Mouse (Mus musculus) forebrain, embryonic 12.5 days (tissue): Measurements from ENCODE around the gene Tex45. TPM values are rescaled to one million over a fixed set of nuclear protein-coding genes. Genes with fewer than 3 reads are reported as not detected.

Source experiments
- ATAC-seq: fragments of 200-750 bp; cut with Nextera tagmentation; 2 replicates; pipeline ENCODE4 v1.8.0; 2017; ENCODE audit warnings: moderate TSS enrichment; ENCODE audit not compliant: low FRiP score
- H3K27ac ChIP-seq: fragments of 300-500 bp; sonication (generic); 2 replicates; pipeline ENCODE4 v1.5.1; 2016; ENCODE audit warnings: mild to moderate bottlenecking
- H3K27me3 ChIP-seq: fragments of 300-500 bp; sonication (generic); 2 replicates; pipeline ENCODE4 v1.6.1; 2016; ENCODE audit warnings: mild to moderate bottlenecking
- H3K36me3 ChIP-seq: fragments of 300-500 bp; sonication (generic); replicated peaks from 2 replicates; pipeline ENCODE4 v1.6.1; 2016; ENCODE audit warnings: mild to moderate bottlenecking
- H3K4me1 ChIP-seq: fragments of 300-500 bp; sonication (generic); 2 replicates; pipeline ENCODE4 v1.6.1; 2016
- H3K4me2 ChIP-seq: fragments of 300-500 bp; sonication (generic); 2 replicates; pipeline ENCODE4 v1.6.1; 2016; ENCODE audit warnings: mild to moderate bottlenecking, moderate library complexity
- H3K4me3 ChIP-seq: fragments of 300-500 bp; sonication (generic); replicated peaks from 2 replicates; pipeline ENCODE4 v1.5.1; 2016; ENCODE audit warnings: mild to moderate bottlenecking
- H3K9ac ChIP-seq: fragments of 300-500 bp; sonication (generic); 2 replicates; pipeline ENCODE4 v1.6.1; 2016; ENCODE audit warnings: mild to moderate bottlenecking
- H3K9me3 ChIP-seq: fragments of 300-500 bp; sonication (generic); 2 replicates; pipeline ENCODE4 v1.6.1; 2016
- WGBS: fragments of 180-500 bp; shearing (Covaris S2); methylation state at CpG from one replicate; pipeline ENCODE4 v1.1.7; 2016; 5-methylcytosine and 5-hydroxymethylcytosine counted together
- polyA plus RNA-seq: library from polyadenylated mRNA; unstranded; fragments of >200 nt; fragmentation: Nextera tagmentation; extraction: Ambion mirVana; gene quantifications from 2 replicates; pipeline ENCODE4 v1.2.1, GENCODE M21; 2016

The Tex45 gene
- polyA plus RNA-seq, 1 experiment from 2014 or later, result not detected

GRCm38 (mm10) chr8:3493845-3494208 is 23.2 kb downstream of the Tex45 start:
- Histone ChIP-seq H3K36me3 (peaks cover 35% of the 10 kb centered on the region), H3K9me3 (peaks cover 11% of the 10 kb centered on the region; the same call in 1 of the 2 replicates), H3K4me1 (peaks cover 18% of the 10 kb centered on the region), H3K4me3 (peak overlapping the region; percentile 87), H3K9ac (peak overlapping the region; percentile 93), H3K4me2 (peak overlapping the region; percentile 64), H3K27me3 (no peaks in the 10 kb centered on the region), H3K27ac (peak overlapping the region; percentile 82)
- 43% methylated on average over 6 of the region's 6 CpGs for WGBS
- ATAC-seq, result peak; percentile 9; the same call in 1 of the 2 replicates

DNA sequence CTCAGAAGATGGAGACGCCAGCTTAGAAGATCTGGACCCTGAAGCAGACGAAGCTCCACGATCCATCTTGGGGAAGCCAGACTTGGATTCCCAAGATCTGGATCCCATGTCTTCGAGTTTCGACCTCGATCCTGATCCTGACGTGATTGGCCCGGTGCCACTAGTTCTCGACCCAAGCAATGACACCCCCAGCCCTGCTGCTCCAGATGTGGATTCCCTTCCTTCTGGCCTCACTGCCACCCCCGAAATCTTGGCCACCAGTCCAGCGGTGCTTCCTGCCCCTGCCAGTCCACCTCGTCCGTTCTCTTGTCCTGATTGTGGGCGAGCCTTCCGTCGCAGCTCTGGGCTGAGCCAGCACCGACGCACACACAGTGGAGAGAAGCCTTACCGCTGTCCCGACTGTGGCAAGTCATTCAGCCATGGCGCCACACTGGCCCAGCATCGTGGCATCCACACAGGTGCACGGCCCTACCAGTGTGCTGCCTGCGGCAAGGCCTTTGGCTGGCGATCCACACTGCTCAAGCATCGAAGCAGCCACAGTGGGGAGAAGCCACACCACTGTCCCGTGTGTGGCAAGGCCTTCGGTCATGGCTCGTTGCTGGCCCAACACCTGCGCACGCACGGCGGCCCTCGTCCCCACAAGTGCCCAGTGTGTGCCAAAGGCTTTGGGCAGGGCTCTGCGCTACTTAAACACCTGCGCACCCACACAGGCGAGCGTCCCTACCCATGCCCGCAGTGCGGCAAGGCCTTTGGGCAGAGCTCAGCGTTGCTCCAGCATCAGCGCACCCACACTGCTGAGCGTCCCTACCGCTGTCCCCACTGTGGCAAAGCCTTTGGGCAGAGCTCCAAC is 25.1 kb downstream of the Tex45 start:
- 96% methylated on average over 44 of the region's 44 CpGs for WGBS

DNA sequence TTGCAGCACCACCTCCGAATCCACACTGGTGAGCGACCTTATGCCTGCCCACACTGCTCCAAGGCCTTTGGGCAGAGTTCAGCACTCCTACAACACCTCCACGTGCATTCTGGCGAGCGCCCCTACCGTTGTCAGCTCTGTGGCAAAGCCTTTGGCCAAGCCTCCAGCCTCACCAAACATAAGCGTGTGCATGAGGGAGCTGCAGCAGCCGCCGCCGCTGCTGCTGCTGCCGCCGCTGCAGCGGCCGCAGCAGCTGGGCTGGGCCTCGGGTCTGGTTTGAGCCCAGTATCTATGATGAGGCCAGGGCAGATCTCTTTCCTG is 25.7 kb downstream of the Tex45 start:
- H3K4me3 ChIP-seq, result no peak overlapping the region
- H3K4me2 ChIP-seq, result no peak overlapping the region
- no peak for ATAC-seq
- peaks cover 34% of the 10 kb centered on the region for H3K4me1 ChIP-seq
- H3K36me3 ChIP-seq, result peaks cover 35% of the 10 kb centered on the region
- H3K27me3 ChIP-seq, result no peaks in the 10 kb centered on the region
- 92% methylated on average over 15 of the region's 15 CpGs for WGBS
- H3K27ac ChIP-seq, result no peak overlapping the region
- H3K9me3 ChIP-seq, result peaks cover 11% of the 10 kb centered on the region; the same call in 1 of the 2 replicates
- H3K9ac ChIP-seq, result no peak overlapping the region

More for the DNA sequence above, 25.1 kb downstream of the Tex45 start:
- no peak for ATAC-seq
- peaks cover 35% of the 10 kb centered on the region for H3K36me3 ChIP-seq
- no peaks in the 10 kb centered on the region for H3K27me3 ChIP-seq
- no peak overlapping the region for H3K4me3 ChIP-seq
- peaks cover 11% of the 10 kb centered on the region; the same call in 1 of the 2 replicates for H3K9me3 ChIP-seq
- H3K27ac ChIP-seq, result no peak overlapping the region
- no peak overlapping the region for H3K4me2 ChIP-seq
- H3K9ac ChIP-seq, result no peak overlapping the region
- peaks cover 28% of the 10 kb centered on the region for H3K4me1 ChIP-seq

DNA sequence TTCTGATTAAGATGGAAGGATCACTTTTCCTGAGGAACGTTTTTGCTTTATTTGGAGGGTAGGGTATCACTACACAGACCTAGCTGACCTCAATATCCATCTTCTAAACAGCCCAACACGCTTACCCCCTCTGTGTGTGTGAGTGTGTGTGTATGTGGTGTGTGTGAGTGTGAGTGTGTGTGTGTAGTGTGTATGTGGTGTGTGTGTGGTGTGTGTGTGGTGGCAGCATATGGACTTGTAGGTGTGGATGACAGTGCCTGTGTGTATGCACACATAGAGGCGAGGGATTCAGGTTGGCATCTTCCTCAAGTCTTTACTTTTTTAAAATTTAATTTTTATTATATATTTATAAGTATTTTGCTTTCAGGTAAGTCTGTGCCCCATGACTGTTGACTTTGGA is 27.9 kb downstream of the Tex45 start:
- no peak overlapping the region for H3K27ac ChIP-seq
- H3K4me1 ChIP-seq, result peaks cover 34% of the 10 kb centered on the region
- H3K4me2 ChIP-seq, result no peak overlapping the region
- 92% methylated on average over 3 of the region's 3 CpGs for WGBS
- peaks cover 11% of the 10 kb centered on the region; the same call in 1 of the 2 replicates for H3K9me3 ChIP-seq
- no peak for ATAC-seq
- H3K4me3 ChIP-seq, result no peak overlapping the region
- H3K9ac ChIP-seq, result no peak overlapping the region
- H3K27me3 ChIP-seq, result no peaks in the 10 kb centered on the region
- peaks cover 35% of the 10 kb centered on the region for H3K36me3 ChIP-seq

DNA sequence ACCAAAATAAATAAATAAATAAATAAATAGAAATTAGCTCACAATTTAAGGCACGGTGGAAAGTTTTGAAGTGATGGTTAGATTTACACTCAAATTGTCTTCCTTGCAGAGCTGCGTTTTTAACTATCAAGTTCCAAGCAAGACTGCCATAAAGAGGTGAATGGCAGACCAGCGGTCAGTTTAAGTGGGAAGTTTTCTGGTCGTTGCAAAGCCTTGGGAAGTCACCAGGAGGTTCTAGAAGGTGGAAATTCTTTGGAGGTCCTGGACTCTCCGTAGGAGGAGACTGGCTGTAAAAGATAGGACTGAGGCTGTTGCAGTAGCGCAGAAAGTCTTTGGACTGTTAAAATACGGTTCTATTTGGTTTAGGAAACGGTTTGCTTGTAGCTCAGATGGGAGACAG is 29.1 kb downstream of the Tex45 start:
- peak overlapping the region; percentile 67 for H3K9ac ChIP-seq
- H3K4me1 ChIP-seq, result peaks cover 28% of the 10 kb centered on the region
- peak; percentile 21 for ATAC-seq
- H3K9me3 ChIP-seq, result peaks cover 11% of the 10 kb centered on the region; the same call in 1 of the 2 replicates
- H3K36me3 ChIP-seq, result peaks cover 35% of the 10 kb centered on the region
- peak overlapping the region; percentile 81 for H3K4me3 ChIP-seq
- peak overlapping the region; percentile 78 for H3K4me2 ChIP-seq
- peak overlapping the region; percentile 86 for H3K27ac ChIP-seq
- no peaks in the 10 kb centered on the region for H3K27me3 ChIP-seq
- WGBS, result 7% methylated on average over 8 of the region's 8 CpGs

DNA sequence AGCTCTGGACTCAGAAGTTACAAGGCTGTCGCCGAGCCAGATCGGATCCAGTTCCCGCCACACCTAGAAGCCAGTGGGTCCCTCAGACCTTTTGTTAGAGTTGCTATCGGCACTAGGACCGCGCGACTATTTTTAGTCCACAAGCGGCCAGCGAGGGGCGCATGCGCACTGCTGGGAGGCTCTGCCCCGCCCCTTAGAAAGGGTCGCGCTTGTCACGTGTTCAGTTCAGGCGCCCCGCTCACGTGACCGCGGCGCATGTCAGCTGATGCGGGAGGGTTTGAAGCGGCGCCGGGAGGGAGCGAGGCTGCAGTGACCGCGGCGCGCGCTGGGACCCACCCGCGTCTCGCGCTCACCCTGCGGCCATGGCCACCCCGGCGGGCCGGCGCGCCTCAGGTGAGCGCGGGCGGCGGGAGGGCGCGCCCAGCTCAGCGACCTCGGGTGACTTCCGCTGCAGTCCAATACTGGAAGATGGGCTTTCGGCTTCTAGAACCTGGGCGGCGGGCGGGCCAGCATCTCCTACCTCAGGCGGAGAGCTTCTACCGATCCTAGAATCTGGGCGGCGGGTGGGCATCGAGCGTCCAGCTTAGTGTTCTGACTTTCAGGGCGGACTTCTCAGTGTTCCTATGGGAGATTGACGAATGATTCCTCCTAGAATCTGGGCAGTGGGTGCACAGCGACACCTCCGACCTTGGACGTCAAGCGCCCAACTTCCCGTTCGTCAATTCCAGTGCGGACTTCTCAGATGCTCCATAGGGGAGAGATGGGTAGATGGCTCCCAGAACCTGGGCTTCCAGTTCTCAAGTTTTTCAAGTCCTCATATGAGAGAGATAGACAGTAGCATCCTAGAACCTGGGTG is 29.8 kb downstream of the Tex45 start, which contains the start of gene Mcoln1:
Gene Mcoln1, plus strand, starts transcription at position 223 of the 856 bp plus-strand sequence.
- peak within 1 kb of the TSS; percentile 78 for H3K4me2 ChIP-seq
- no peaks in the 10 kb centered on the region for H3K27me3 ChIP-seq
- H3K27ac ChIP-seq, result peak within 1 kb of the TSS; percentile 86
- peak within 1 kb of the TSS; percentile 80 for H3K9ac ChIP-seq
- H3K4me1 ChIP-seq, result peaks cover 28% of the 10 kb centered on the region
- peak; percentile 92 for ATAC-seq
- H3K36me3 ChIP-seq, result peaks cover 28% of the 10 kb centered on the region
- under 1% methylated on average over 70 of the region's 70 CpGs for WGBS
- peaks cover 11% of the 10 kb centered on the region; the same call in 1 of the 2 replicates for H3K9me3 ChIP-seq
- H3K4me3 ChIP-seq, result peak within 1 kb of the TSS; percentile 81

DNA sequence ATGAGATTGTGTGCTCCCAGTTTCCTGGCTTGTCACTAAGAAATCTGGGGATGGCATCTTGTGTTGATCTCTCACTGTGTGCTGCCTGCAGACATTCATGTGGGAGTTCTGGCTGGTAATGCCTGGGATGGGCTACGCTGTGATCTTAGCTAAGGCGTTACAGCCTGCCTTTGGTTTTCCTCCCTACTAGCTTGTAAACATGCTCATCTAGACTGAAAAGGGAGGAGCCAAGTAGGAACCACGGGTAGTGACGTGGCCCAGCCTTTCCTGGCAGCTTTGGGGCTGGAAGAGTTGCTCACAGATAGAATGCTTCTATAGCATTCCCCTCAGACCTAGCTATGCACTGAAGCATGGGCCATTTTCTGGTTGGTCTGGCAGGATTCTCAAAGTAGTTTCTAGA is 31.6 kb downstream of the Tex45 start:
- Histone ChIP-seq H3K4me3 (no peak overlapping the region), H3K36me3 (peaks cover 27% of the 10 kb centered on the region), H3K27me3 (no peaks in the 10 kb centered on the region), H3K27ac (no peak overlapping the region), H3K9me3 (no peaks in the 10 kb centered on the region), H3K9ac (no peak overlapping the region), H3K4me1 (peaks cover 23% of the 10 kb centered on the region), H3K4me2 (no peak overlapping the region)
- WGBS, result 79% methylated on average over 4 of the region's 4 CpGs
- no peak for ATAC-seq

DNA sequence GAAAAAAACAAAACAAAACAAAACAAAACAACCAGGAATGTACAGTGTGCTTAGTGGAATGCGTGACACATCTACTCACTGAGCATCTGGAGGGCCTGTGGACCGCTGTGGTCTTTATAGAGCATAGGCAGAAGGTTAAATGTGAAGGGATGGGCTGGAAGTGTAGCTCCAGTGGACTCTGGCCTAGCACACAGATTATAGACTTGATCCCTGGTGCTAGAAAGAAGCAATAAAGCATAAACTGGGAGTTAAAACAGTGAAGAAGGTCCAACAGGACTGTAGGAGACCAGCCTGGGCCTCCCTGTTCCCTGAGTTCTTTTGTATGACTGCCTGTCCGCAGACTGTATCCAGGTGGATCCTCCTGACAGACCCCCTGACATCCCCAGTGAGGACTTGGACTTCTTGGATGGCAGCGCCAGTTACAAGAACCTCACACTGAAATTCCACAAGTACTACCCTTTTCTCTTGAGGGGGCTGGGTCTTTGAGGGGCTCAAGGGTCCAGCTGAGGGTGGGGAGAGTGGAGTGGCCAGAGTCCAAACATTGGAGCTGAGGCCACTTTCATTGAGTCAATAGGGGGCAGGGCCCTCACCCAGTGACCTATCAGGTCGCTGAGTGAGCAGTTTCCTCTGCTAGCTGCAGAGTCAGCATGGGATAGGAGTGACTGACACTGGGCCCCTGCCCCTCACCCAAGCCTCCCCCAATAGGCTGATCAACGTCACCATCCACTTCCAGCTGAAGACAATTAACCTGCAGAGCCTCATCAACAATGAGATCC is 37.5 kb downstream of the Tex45 start:
- 86% methylated on average over 6 of the region's 6 CpGs for WGBS

DNA sequence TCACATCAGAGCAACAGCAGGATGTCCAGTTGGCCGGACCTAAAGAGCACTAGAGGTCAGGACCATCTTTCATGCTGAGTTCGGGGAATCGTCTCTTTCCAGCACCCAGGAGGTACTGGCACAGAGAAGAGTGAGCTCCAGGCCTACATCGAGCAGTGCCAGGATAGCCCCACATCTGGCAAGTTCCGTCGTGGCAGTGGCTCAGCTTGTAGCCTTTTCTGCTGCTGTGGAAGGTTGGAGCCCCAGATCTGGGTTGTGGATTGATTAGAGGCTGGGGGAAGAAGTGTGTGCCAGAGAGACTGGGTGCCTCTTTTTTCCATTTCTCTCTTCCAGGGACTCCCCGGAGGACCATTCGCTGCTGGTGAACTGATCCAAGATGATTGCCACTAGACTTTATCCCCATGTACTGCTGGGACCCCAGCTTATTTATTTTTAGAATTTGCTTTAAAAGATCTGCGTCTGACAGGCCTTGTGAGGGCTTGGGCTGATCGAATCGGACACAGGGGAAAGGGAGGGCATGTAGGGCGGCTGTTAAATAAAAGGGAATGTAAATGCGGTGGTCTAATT is 44.1 kb downstream of the Tex45 start:
- no peak for ATAC-seq
- Histone ChIP-seq H3K4me2 (peak overlapping the region; percentile 96), H3K4me3 (peak overlapping the region; percentile 50), H3K27me3 (no peaks in the 10 kb centered on the region), H3K4me1 (peaks cover 6% of the 10 kb centered on the region), H3K36me3 (peaks cover 38% of the 10 kb centered on the region), H3K9ac (peak overlapping the region; percentile 59; the same call in 1 of the 2 replicates), H3K9me3 (no peaks in the 10 kb centered on the region), H3K27ac (peak overlapping the region; percentile 57; the same call in 1 of the 2 replicates)
- WGBS, result 39% methylated on average over 13 of the region's 13 CpGs

More for the DNA sequence above, 37.5 kb downstream of the Tex45 start:
- no peak overlapping the region for H3K27ac ChIP-seq
- peaks cover 74% of the 10 kb centered on the region for H3K36me3 ChIP-seq
- H3K9ac ChIP-seq, result no peak overlapping the region
- ATAC-seq, result no peak
- H3K4me2 ChIP-seq, result no peak overlapping the region
- no peaks in the 10 kb centered on the region for H3K27me3 ChIP-seq
- H3K4me3 ChIP-seq, result no peak overlapping the region
- no peaks in the 10 kb centered on the region for H3K9me3 ChIP-seq
- H3K4me1 ChIP-seq, result no peaks in the 10 kb centered on the region

DNA sequence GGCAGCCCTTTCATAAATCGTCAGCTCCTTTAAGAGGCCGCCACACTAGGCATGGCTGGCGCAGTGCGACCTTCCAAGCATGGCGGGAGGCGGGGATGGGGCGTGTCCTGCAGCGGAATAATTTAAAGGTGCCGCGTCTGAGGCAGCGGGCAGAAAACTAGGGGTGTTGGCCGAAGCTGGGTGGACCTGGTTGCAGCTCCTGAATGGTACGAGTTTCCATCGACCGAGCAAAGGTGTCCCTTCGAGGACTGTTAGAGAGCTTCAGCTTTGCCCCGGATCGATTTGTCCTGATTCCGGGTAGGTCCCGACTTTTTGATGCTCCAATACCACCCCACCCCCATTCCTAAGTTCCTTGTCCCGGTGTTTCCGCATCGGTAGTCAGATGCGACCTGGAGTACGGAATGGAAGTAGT is 44.6 kb downstream of the Tex45 start, which contains the start of gene Pnpla6:
Gene Pnpla6, plus strand, starts transcription at position 125 of the 412 bp plus-strand sequence.
- H3K9ac ChIP-seq, result peak within 1 kb of the TSS; percentile 59
- peak within 1 kb of the TSS; percentile 50 for H3K4me3 ChIP-seq
- H3K27me3 ChIP-seq, result no peaks in the 10 kb centered on the region
- H3K4me2 ChIP-seq, result peak within 1 kb of the TSS; percentile 96
- H3K9me3 ChIP-seq, result no peaks in the 10 kb centered on the region
- ATAC-seq, result peak; percentile 80
- peaks cover 33% of the 10 kb centered on the region for H3K36me3 ChIP-seq
- peaks cover 6% of the 10 kb centered on the region for H3K4me1 ChIP-seq
- WGBS, result under 1% methylated on average over 25 of the region's 25 CpGs
- H3K27ac ChIP-seq, result peak within 1 kb of the TSS; percentile 57

DNA sequence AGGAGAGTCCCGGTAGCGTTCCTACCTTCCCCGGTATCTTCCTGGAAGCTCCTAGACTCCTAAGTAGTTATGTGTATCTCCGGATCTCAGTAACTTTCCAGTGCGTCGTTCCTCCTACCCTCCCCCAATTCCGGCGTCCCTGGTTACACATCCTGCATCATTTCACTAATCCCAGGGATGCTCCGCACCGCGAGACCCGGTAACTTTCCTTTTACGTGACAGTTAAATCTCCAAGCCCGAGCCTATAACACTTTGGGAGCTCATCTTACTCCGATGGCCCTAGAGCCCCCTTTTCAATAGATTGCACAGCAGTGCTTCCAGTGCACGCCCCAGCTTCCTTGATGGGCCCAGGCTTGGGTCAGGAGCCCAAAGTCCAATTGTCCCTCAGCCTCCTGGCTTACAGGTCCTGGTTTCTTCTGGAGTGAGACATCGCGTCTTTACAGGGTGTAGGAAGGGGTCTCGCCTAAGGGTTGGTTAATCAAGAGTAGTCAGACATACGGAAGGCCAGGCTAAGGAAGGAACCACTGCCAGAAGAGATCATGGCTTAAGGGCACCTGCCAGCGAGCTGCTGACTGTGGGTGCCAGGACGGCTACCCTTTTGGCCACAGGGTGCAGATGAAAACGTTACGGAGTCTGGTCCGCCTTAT is 45.2 kb downstream of the Tex45 start:
- H3K27ac ChIP-seq, result peak overlapping the region; percentile 57
- peaks cover 6% of the 10 kb centered on the region for H3K4me1 ChIP-seq
- WGBS, result under 1% methylated on average over 25 of the region's 25 CpGs
- H3K9me3 ChIP-seq, result no peaks in the 10 kb centered on the region
- H3K27me3 ChIP-seq, result no peaks in the 10 kb centered on the region
- peaks cover 27% of the 10 kb centered on the region for H3K36me3 ChIP-seq
- peak overlapping the region; percentile 96 for H3K4me2 ChIP-seq
- ATAC-seq, result peak; percentile 40
- peak overlapping the region; percentile 50 for H3K4me3 ChIP-seq
- H3K9ac ChIP-seq, result peak overlapping the region; percentile 59
